Mouse (Mus musculus) ovary, postnatal 14 days (tissue): Measurements from ENCODE around the gene Ahsa1.
"Not testable (repeated sequence)": the region's sequence is repeated elsewhere in the genome, so short reads cannot be mapped to it uniquely, and the experiment has no call there.

Experiments used
- DNase-seq: peaks from one replicate; pipeline ENCODE4 v3.0.0; 2022; ENCODE audit warnings: low spot score

Ahsa1 gene

DNA sequence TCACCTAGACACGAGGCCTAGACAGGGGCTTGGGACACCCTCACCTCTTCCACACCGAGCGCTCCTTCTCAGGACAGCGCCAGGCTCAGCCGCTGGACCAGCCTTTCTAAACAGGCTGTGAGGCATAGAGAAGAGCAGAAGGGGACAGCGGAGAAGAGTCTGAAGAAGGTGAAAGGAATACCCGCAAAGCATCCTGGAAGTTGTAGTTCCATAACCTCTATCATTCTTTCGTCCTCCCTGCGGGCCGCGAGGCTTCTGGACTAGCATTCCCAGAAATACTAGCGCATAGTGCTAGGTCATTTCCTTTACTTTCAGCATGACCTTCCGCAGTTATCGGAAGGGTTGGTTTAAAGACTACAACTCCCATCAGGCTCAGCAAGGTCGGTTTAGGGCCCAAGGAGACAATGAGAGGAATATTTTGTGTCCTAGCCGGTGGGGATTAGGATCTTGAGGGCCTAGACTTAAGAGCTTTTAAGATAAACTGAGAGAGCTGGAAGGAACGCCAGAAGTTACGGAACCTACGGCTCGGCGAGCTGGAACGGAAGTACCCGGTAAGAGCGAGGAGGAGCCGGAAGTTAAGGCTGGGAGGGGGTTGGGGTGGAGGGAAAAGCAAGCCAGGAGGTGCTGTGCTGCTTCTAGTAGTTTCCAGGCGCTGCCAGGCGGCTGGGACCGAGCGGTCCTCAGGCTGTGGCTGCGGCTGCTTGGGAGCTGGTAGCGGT is at the start of gene Ahsa1, which contains the start of gene Vipas39:
Gene Ahsa1, plus strand, starts transcription at position 372 of the 719 bp plus-strand sequence.
Gene Vipas39, minus strand, starts transcription at position 149 of the 719 bp plus-strand sequence.
- peak; percentile 69 for DNase-seq

DNA sequence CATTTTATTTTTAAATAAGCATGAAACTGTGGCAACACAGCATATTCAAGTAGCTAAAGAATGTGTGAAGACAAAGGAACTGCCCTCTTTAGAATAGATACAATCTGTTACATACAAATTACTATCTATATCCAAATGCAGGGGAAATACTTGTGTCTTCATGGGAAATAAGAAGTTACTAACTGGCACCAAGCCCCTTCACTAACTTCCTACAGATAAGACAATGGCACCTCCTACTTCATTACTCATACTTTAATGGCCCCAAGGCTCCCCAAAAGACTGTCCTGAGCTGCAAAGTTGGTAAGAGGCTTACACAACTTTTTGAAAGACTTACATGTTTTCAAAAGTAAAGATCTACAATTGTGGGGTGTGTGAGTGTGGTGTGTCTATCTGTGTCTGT is 48.7 kb upstream of the Ahsa1 start:
- no peak for DNase-seq

DNA sequence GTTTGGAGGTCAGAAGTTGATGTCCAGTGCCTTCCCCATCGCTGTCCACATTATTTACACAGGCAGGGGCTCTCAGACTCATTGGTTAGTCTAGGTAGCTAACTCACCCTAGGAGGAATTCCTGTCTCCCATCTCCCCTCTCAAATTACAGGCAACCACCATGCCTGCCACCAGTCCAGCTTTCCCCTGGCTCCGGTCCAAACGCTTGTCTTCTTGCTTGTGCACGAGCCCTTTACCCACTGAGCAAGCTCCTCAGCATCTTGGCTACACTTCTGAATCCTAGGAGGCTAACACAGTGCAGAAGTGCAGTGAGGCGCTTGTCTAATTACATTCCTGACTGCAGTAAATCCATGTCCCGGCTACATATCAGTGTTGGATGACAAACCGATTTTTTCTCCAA is 46.9 kb upstream of the Ahsa1 start:
- DNase-seq, result no peak

DNA sequence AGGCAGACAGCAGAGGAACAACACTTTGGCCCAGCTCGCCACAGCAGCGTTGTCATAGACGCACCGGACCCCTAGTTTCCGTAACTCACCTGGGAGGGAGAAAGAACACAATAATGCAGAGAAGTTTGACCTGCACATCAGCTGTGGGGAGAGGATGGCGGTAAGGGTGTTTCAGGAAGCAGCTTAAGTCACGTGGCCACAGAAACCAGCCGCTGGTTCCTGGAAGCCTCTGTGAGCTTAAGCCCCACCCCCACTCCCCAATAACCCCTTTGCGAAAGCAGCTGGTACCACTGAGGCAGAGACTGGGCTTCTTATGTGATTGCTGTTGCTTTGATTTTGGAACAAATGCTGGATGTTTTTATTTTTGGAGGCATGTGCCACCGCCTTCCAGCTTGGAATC is 41.3 kb upstream of the Ahsa1 start:
- DNase-seq, result no peak

DNA sequence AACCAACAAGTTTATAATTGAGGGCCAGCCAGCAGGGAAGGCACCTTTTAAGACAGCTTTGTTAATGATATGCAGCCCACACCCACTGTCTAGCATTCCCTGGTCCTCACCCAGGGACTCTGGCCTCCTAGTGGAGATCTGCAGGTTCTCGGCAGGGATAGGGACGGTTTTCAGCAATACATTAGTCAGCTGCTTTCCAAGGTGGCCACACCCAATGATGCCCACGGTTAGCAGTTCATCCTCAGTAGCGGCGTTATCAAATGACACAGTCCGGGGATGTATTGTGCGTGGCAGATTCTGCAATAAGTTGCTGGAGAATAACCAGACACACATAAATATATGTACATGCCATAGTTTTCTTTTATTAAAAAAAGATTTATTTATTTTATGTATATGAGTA is 39.5 kb upstream of the Ahsa1 start:
- no peak for DNase-seq

DNA sequence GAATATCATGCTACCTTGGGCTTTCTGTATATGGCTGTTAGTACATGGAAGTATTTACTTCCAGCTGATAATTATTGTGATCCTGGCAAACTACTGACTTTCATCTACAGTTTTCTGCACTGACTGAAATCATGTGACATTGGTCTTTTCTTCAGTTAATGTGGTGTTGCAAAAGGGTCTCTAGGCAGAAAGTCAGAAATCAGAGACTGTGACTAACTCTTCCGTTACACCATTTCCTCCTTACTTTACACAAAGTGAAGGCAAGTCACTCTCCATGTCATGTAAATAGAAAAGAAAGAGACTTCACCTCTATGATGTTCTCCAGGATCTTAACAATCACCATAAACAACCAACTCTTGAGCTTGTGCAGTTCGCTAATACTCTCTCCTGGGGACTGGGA is 36.6 kb upstream of the Ahsa1 start:
- DNase-seq, result no peak

DNA sequence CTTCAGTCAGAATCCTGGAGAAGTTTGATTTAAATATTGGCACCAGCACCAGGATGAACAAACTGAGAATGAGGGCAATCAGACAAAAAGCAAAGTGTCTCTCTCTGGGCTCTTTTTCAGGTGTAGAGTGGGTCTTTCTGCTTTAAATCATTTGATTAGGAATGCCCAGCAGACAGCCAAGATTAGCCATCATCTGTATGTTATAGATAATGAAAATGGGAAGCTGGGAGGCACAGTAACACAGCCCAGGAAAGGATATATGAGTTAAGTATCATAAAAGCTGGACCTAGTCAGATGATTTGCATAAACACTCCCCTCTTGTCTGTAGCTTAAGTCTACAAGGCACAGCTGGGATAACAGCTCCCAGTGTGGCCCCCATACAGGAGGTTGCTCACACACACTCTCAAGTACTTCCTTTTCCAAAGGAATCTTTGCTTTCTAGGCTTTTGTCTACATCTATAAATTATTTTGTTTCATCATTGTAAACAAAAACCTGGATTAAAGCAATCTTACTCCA is 35.8 kb upstream of the Ahsa1 start:
- no peak for DNase-seq

DNA sequence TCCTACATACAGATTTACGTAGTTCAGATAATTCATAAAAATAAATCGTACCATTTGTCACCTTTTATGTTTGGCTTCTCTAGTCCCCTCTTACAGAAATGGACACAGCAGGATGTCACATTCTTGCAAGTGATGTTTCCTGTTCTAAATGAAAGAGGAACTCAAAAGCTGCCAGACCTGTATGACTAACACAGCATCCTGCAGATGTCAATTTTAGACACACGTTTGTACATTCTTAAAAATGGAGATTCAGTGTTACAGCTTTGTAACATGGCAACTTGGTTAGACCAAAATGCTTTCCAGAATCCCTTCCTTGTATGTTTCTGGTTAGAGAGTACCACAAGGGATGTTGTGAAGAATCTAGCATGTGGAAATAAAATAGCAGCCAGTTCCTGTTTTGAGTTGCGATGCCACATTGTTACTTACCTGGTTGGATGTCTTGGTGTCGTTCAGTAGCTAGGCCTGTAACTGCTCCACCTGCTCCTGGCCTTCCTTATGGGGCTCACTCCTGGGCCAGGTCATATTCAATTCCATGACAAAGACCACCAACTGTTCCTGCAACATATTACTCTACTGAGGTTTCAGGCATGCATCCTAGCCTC is 29.3 kb upstream of the Ahsa1 start:
- DNase-seq, result no peak

DNA sequence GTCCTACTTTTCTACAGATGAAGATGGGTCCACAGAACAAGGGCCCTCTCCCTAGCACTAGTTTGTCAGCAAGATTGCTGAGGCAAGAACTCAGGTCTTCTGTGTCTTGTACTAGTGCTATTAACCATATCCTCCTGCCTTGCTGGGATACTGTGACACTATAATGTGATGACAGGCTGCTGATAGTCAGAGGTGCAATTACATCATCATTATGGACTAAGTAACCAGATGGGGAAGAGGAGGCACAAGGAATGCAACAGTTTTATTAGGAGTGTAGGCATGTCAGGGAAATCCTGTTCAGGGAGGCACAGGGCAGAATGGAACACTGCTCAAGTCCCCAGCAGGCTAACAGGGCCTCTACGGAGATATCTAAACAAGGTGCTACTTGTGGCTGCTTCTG is 27.6 kb upstream of the Ahsa1 start, which contains the start of gene Noxred1:
Gene Noxred1, minus strand, starts transcription at position 101 of the 400 bp plus-strand sequence.
- no peak for DNase-seq

DNA sequence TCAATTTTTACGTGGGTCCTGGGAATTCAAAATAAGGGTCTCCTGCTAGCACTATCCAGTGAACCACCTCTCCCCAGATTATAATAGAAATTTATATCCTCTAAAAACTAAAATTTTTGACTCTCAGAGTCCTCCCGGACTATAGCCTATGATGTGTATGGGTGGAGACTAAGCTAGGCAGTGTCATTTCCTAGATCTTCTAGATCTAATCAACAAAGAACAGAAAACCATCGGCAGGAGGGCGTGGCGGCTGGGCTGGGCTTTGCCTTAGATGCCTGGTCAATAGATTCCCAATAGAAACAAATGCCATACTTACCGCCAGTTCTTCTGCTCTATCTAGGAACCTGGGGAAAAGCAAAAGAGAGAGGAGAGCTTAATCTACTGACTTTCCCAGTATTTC is 16.1 kb upstream of the Ahsa1 start:
- DNase-seq, result no peak

DNA sequence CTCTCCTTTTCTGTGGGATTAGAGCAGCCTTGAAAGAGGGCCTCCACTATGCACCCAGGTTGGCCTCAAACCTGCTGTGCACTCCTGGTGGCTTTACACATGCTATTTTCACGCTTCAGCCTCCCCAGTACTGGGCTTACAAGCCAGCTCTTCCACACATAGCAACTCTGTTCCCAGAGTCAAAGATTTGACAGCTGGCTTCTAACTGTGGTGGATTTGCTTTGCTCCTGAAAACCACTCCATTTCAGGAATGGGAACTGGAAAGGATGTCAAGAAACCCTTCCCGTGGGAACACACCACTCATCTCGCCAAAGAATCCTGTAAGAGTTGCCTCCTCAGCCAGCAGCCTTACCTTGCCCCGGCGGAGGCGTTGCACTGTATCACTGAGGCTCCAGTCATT is 12.4 kb upstream of the Ahsa1 start:
- DNase-seq, result no peak

DNA sequence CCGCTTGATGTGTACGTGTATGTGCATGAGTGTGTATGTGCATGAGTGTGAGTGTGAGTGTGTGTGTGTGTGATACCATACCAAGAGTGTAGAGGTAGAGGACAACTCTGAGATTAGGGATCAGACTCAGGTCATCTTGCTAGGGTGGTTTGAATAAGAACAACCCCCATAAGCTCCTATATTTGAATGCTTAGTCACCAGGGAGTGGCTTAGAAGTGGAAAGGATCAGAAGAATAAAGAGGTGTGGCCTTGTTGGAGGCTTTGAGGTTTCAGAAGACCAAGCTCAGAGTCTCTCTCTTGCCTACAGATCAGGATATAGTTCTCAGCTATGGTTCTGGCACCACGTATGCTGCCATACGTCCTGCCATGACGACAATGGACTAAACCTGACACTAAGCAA is 9.7 kb upstream of the Ahsa1 start:
- no peak for DNase-seq

DNA sequence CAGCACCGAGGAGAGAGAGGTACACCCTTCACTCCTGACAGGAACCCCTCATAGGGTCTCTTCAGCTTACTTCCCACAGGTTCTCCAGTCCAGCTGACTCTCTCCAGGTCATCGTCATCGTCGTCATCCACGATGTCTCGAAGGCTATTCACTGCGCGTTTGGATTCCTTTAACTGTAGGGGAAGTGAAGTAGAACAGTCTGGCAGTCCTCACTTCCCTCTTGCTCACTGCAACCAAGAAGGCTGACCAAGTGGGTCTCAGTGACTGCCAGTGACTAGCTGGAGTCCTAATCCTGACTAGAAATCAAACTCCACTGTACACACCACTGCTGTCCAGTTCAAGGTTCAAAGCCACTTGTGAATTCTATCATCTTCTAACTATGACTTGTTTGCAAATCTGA is 5.7 kb upstream of the Ahsa1 start:
- no peak for DNase-seq

DNA sequence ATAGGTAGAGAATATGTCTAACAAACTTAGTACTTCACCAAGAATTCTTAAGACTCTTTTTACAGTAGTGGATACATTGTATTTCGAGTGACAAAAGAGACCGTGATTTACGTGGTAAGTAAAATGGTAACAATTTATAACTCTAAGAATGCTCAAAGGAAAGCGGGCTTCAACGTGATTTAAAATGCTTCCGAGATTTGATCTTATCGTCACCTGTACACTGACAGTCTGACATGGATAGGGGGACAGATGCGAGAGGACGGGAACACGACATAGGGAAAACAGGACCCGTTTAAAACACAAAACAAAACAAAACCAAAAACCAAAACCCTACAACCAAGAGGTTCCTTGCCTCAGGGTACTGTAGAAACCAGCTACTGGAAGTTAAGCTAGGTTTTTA is 835 bp upstream of the Ahsa1 start:
- no peak for DNase-seq

DNA sequence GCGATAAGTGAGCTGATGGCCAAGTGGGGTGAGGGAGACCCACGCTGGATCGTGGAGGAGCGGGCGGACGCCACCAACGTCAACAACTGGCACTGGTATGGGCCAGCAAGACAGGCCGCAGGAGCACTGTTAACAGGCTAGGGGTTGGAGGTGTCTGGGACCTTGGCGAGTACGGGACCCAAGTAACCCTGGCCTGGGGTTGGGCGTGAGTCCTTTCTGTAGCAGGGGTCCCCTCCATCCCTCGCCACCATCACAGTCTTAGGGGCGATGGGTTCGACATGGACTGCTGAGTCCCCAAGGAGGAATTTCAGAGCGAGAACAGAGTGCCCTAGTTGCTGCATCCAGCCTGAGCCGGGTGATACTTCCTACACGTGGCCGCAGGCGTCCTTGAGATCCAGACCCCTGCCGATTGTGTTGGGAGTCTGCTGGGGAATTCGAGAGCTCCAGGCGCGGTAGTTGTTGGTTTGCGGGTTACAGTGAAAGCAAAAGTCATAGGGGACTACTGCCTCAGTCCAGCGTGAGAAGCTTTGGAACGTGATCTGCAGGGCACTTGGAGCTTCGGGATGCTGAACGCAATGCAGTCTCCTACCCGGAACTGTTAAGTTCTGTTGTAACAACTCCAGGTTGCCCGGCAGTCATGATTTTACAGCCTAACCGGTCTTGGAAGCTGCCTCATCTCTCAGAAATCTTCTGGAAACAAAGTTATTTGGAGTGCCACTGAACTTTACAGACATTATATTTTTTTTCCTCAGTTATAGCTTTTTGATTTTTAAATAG is 736 bp downstream of the Ahsa1 start:
- DNase-seq, result no peak

DNA sequence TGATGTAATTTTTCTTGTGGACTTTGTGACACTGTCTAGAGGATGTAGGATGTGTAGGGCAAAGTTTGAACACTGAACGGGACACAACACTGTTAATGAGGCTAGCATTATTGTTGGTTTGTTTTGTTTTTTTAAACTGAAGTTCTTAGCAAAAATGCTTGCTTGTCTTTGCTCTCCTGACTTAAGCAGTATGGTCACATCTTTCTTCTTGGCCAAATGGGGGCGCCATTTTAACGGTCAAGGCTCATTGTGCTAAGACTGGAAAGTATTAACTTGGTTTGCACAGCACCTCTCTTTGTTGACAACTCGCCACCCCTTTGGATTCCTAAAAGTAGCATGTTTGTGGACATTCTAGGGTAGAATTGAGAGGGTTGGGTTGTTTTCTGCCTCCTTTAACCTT is 1.4 kb downstream of the Ahsa1 start:
- peak; percentile 12 for DNase-seq

DNA sequence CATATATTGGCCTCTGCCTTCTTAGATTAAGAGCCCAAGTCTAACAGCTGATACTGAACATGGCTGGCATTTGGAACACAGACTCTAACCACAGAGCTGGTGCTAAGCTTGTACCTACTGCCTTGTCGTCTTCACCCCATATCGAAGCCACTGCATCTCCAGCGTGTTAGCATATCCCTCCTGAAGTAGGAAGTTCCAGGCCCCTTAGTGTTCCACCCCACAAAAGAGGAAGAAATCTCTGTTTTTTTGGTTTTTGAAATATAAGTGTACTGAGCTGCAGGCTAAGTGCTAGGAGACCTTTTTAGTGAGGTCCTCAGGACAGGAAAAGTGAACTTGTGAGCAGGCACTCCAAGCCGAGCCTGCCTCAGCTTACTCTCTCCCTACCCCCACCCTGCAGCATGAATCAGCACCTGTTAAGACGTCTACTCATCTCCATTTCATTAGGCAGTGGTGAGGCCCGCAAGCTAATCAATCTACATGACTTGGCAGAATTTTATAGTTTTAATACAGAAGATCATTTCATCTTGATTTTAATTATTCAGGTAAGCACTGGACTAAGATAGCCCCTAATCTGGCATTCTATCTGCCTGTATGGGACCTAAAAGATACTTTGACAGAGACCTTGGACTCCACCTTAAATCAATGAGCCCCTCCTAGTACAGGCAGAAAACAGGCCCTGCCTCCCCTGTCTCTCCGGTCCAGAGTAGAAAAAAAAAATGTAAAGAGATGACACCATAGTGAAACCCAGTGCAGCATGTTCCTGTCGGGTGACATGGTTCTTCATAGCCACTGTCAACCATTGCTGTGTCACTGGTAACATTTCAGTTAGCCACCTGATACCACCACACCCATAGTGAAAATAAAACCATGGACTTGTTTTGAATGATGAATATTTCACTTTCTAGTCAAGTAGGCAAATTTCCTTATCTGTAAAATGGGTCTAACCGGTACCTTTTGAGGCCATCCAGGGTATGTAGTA is 8.9 kb downstream of the Ahsa1 start:
- DNase-seq, result no peak

DNA sequence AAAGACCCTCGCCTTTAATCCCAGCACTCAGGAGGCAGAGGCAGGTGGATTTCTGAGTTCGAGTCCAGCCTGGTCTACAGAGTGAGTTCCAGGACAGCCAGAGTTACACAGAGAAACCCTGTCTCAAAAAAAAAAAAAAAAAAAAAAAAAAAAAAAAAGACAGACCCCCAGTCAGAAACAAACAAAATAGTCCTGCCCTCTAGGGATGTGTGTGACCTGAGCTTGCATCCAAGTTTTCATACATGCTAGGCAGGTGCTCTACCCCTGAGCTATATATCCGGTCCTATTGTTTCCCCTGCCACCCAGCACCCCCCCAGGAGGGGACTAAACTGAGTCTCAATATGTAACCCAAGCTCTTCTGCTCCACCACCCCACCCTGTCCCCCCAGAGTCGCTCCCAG is 11.0 kb downstream of the Ahsa1 start:
- not testable (repeated sequence) for DNase-seq

DNA sequence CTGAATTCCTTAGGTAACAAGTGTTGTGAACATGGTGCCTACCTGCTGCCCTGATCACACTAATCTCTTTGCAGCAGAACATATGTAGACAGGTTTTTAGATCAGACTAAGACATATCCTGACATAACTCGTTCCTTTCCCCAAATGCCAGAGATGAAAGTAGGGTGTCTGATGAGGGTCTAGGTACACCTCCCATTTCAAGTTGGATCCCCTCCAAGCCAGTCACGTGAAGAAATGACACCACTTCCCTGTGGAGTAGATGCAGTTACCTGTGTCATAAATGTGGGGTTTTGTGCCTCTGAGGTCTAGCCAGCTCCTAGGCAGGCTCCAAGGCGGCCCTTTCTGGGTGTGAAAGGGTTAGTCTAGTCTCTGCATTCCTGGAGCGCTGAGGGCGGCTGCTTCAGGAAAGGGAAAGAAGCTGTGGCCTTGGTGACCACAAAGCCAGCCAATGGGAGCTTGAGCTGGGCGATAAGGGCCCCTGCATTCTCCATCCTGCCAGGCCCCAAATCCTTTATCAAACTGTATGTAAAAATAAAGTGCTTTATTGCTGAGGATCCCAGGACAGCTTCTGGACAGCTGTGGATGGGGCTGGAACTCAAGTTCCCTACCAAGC is 11.9 kb downstream of the Ahsa1 start:
- no peak for DNase-seq

DNA sequence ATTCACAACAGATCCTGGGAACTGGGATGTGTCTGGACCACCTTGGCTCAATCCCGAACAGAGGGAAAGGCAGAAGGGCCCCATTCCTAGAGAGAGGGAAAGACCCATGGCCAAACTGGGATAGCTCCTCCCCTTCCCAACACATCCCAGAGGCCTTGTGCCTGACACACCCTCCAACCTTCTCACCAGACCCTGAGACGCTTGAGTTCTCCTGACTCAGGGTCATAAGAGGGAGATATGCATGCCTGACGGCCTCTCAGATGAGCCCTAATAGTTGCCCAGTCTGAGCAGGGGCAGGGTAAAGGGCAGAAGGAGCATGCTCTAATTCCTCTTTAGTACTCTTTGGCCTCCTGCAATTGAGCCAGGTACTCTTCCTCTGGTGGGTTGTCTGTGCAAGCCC is 13.1 kb downstream of the Ahsa1 start:
- DNase-seq, result no peak

DNA sequence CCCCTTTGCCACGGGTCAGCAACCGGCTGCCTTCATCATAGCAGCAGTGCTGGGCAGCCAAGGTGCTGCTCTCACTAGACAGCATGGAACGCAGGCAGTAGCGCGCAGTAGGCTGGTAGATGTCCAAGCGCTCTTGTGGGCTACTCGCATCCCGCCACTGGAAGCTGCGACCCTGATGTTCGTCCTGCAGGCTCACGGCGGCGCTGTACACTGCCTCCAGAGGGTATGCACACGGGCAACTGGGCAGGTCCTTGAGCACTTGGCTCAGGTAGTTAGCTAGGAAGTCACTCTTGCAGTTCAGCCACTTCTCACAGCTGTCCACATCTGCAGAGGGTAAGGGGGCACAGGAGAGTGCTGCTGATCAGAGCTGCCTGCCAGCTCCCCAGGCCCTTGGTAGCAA is 13.6 kb downstream of the Ahsa1 start:
- DNase-seq, result no peak
